Mouse (Mus musculus) kidney, postnatal 0 days (tissue): ENCODE measurements at regions not wholly inside any gene's neighbourhood (a gene's known extent, or its start where the extent isn't known, plus 50 kb on each side); places are given as distances from the start of the nearest gene placed in this dataset.

ENCODE experiments used
- ATAC-seq: fragments of 200-750 bp; cut with Nextera tagmentation; replicated peaks from 2 replicates; pipeline ENCODE4 v1.8.0; 2017; ENCODE audit warnings: low read depth, moderate number of reproducible peaks, moderate TSS enrichment, moderate library complexity; ENCODE audit not compliant: low FRiP score
- DNase-seq: peaks from one replicate; pipeline ENCODE4 v3.0.0-alpha.2; 2016; ENCODE audit warnings: low spot score
- H3K27ac ChIP-seq: fragments of 300-500 bp; sonication (generic); 2 replicates; pipeline ENCODE4 v1.5.1; 2014; ENCODE audit warnings: mild to moderate bottlenecking
- H3K27me3 ChIP-seq: fragments of 300-500 bp; sonication (generic); 2 replicates; pipeline ENCODE4 v1.6.1; 2014; ENCODE audit warnings: low read length, mixed read lengths; ENCODE audit not compliant: insufficient read depth
- H3K36me3 ChIP-seq: fragments of 300-500 bp; sonication (generic); 2 replicates; pipeline ENCODE4 v1.6.1; 2014; ENCODE audit warnings: low read length, mixed read lengths; ENCODE audit not compliant: insufficient read depth
- H3K4me1 ChIP-seq: fragments of 300-500 bp; sonication (generic); replicated peaks from 2 replicates; pipeline ENCODE4 v1.6.1; 2014; ENCODE audit warnings: antibody characterized with exemption, low read length, mixed read lengths; ENCODE audit not compliant: insufficient read depth
- H3K4me2 ChIP-seq: fragments of 300-500 bp; sonication (generic); 2 replicates; pipeline ENCODE4 v1.6.1; 2014; ENCODE audit warnings: mild to moderate bottlenecking, low read length, moderate library complexity, mixed read lengths
- H3K4me3 ChIP-seq: fragments of 300-500 bp; sonication (generic); replicated peaks from 2 replicates; pipeline ENCODE4 v1.5.1; 2014; ENCODE audit warnings: low read depth, low read length
- H3K9ac ChIP-seq: fragments of 300-500 bp; sonication (generic); 2 replicates; pipeline ENCODE4 v1.6.1; 2014; ENCODE audit warnings: low read depth, low read length
- H3K9me3 ChIP-seq: fragments of 300-500 bp; sonication (generic); replicated peaks from 2 replicates; pipeline ENCODE4 v1.6.1; 2016; ENCODE audit warnings: low read length, inconsistent platforms, mixed read lengths
- CTCF ChIP-seq: IDR thresholded peaks from 2 replicates; pipeline ENCODE4 v1.5.1; 2016; ENCODE audit warnings: antibody characterized with exemption, low read depth, mild to moderate bottlenecking, moderate library complexity
- WGBS: fragments of 180-500 bp; shearing (Covaris S2); extraction: QIAGEN DNeasy Blood & Tissue Kit; methylation state at CpG from one replicate; pipeline ENCODE4 v1.1.7; 2014; 5-methylcytosine and 5-hydroxymethylcytosine counted together

DNA sequence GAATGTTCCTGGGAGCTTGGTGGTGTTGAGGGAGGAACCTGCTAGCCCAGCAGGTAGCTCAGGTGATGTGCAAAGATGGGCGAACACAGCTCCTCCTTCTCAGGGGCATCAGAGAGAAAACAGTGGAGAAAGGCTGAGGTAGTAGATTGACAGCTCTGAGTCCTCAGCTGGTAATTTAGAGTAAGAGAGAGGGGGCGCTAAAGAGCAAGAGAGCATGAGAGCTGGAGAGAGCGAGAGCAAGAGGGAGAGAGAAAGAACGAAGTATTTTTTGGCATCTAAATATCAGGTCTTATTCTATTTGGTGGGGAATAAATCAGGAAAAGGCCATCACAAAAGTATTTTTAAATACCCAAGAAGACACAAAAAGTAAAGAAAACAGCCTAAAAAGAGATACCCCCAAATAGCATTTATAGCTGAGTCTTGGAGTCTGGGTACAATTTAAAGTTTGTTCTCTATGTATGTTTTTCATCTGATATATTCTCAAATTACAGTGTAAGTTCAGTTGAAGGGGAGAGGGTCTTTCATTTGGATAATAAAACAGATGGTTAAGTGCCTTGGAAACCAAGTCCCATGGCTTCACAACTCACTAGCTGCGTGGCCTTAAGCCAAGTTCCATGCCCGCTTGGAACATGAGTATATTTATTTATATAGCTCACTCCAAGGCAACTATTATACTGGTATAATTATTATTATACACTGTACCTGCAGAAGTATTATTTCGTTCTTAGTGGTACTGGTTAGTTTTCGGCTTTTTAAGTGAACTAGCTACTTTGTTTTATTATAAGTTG lies 183.9 kb downstream of the AI593442 start:
- no peaks in the 10 kb centered on the region for H3K4me1 ChIP-seq
- no peak overlapping the region for H3K4me3 ChIP-seq
- DNase-seq (peak; percentile 40), ATAC-seq (no peak)
- 57% methylated on average over 8 of the region's 8 CpGs for WGBS
- no peak overlapping the region for H3K9ac ChIP-seq
- H3K9me3 ChIP-seq: no peaks in the 10 kb centered on the region
- H3K36me3 ChIP-seq: no peaks in the 10 kb centered on the region
- no peaks in the 10 kb centered on the region for H3K27me3 ChIP-seq
- H3K27ac ChIP-seq: no peak overlapping the region
- H3K4me2 ChIP-seq: no peak overlapping the region
- TF ChIP-seq CTCF: peak; percentile 60; the same call in 1 of the 2 replicates

DNA sequence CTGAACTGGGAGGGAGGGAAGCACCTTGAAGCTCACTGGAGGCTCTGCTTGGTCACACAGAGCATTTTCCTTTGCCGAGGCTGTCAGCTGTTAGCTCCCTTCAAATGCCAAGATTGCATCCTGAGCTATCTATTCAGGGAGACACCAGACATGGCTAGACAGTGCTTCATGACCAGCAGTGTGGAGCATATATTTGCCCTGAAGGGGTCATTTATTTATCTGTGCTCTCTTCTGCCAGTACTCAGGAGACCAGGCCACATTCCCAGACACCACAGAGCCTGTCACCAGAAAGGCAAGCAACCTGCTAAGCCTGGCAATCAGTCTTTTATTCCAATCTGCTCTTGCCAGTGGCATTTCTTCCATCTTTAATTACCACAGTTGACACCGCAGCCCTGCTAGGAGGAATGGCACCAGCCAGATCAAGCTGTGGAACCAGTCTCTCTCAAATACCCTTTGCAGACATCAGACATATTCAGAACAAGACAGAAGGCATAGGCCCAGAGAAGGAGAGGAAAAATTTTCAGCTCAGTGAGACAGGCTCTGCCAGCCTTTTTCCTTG lies 186.6 kb downstream of the AI593442 start:
- Histone ChIP-seq H3K4me3 (no peak overlapping the region), H3K9me3 (no peaks in the 10 kb centered on the region), H3K9ac (no peak overlapping the region), H3K4me2 (no peak overlapping the region), H3K27me3 (no peaks in the 10 kb centered on the region), H3K27ac (no peak overlapping the region), H3K4me1 (no peaks in the 10 kb centered on the region), H3K36me3 (no peaks in the 10 kb centered on the region)
- no peak for DNase-seq
- no peak for TF ChIP-seq CTCF
- no peak for ATAC-seq
- WGBS: 47% methylated on average over 2 of the region's 2 CpGs

DNA sequence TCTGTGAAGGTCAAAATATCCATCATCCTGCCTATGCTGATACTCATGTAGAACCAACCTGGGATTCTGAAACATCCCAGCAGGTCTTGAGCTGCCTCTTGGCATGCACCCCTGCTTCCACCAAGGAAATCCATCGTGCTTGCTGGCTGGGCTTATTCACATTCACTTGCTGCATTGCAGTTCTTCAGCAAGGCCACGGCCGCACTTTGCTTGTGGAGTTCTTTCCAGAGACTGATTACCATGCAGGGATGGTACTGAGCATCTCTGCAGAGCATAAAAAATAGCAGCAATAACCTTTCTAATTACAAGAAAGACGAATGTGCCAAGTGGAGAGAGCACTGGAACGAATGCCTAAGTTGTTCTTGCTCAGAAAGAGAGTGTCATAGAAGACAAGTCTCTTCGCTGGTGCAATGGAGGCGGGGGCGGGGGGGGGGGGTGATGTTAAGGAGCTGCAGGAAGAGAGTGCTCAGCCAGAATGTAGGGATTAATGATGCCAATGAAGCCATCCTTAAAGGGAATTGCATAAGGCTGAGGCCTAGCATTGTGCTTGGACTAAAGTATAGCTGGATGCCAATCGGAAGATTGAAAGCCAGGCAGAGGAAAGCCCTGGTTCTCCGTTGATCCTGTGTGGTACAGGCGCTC lies 205.9 kb downstream of the AI593442 start:
- H3K9me3 ChIP-seq: no peaks in the 10 kb centered on the region
- H3K27me3 ChIP-seq: no peaks in the 10 kb centered on the region
- 68% methylated on average over 11 of the region's 11 CpGs for WGBS
- no peak for ATAC-seq
- H3K4me1 ChIP-seq: no peaks in the 10 kb centered on the region
- no peaks in the 10 kb centered on the region for H3K36me3 ChIP-seq
- no peak overlapping the region for H3K9ac ChIP-seq
- no peak overlapping the region for H3K4me2 ChIP-seq
- no peak for TF ChIP-seq CTCF
- no peak overlapping the region for H3K4me3 ChIP-seq
- H3K27ac ChIP-seq: no peak overlapping the region
- no peak for DNase-seq

DNA sequence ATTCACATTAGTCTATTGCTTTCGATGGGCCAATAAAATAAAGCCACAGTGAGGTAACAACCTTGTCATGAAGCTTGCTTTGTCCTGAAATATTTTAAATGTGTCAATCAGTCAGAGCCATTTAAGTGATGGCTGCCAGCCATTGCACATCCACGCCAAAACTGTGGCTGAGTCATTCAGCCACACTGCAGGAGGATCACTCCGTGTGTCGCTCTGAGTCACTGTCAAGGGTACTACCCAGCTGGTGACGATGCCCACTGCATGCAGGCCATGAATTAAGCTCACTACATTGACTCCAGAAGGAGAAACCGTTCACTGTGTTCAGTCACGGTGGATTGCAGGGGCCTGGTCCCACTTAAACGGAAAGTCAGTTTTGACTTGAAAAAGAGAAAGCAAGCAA lies 206.7 kb downstream of the AI593442 start:
- WGBS: 82% methylated on average over 8 of the region's 8 CpGs
- ATAC-seq: no peak

DNA sequence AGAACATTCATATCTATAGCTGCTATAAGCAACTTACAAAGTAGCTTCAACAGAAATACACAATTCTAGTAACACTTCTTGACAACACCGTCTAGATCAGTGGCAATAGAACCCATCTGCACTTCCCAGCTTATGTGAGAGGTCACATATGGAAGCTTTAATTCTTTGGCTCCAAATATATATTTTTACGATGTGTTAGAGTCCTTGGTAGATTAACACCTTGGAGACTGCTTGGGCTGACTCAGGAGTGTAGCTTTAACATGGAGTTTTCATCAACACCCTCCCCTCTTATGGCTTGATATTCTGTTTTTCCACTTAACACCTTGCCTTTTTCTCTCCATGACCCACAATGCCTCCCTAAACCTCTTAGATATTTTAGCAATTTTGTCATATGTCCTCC lies 221.1 kb downstream of the AI593442 start:
- no peak overlapping the region for H3K9ac ChIP-seq
- TF ChIP-seq CTCF: no peak
- H3K27me3 ChIP-seq: no peaks in the 10 kb centered on the region
- H3K9me3 ChIP-seq: no peaks in the 10 kb centered on the region
- no peak overlapping the region for H3K4me2 ChIP-seq
- no peaks in the 10 kb centered on the region for H3K36me3 ChIP-seq
- H3K27ac ChIP-seq: no peak overlapping the region
- ATAC-seq (no peak), DNase-seq (no peak)
- 71% methylated on average over 2 of the region's 2 CpGs for WGBS
- H3K4me1 ChIP-seq: no peaks in the 10 kb centered on the region
- no peak overlapping the region for H3K4me3 ChIP-seq

More for the DNA sequence above, 206.7 kb downstream of the AI593442 start:
- TF ChIP-seq CTCF: no peak
- Histone ChIP-seq H3K27me3 (no peaks in the 10 kb centered on the region), H3K4me3 (no peak overlapping the region), H3K4me1 (no peaks in the 10 kb centered on the region), H3K9me3 (no peaks in the 10 kb centered on the region), H3K4me2 (no peak overlapping the region), H3K9ac (no peak overlapping the region), H3K36me3 (no peaks in the 10 kb centered on the region), H3K27ac (no peak overlapping the region)
- DNase-seq: no peak

DNA sequence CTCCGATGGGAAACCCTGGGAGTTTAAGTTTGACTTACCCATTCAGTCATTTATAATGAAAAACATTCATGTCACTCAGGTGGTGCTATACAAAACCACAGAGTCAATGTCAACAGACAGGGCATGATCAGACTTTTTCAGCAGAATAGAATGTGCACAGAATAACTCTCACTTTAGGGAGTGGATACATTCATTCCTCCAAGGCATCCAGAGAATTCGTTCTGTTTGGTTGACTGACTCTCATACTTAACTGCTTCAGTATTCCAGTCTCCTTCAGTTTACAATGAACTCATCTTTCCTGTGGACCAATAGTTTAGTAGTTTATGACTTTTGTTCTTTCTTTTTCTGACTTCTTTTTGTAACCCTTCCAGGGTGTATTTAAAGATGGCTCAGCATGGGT lies 225.1 kb downstream of the AI593442 start:
- H3K36me3 ChIP-seq: no peaks in the 10 kb centered on the region

More for the DNA sequence above, 225.1 kb downstream of the AI593442 start:
- H3K4me1 ChIP-seq: no peaks in the 10 kb centered on the region
- no peak overlapping the region for H3K4me2 ChIP-seq
- H3K27ac ChIP-seq: no peak overlapping the region
- no peak overlapping the region for H3K9ac ChIP-seq
- TF ChIP-seq CTCF: no peak
- 66% methylated on average over 2 of the region's 2 CpGs for WGBS
- DNase-seq: no peak
- ATAC-seq: no peak
- H3K9me3 ChIP-seq: no peaks in the 10 kb centered on the region
- H3K4me3 ChIP-seq: no peak overlapping the region
- H3K27me3 ChIP-seq: no peaks in the 10 kb centered on the region
